Mouse (Mus musculus): ENCODE data around the gene U90926. TPM values are rescaled to one million over a fixed set of nuclear protein-coding genes. Genes with fewer than 3 reads are reported as not detected.
"Not testable (repeated sequence)": the region's sequence is repeated elsewhere in the genome, so short reads cannot be mapped to it uniquely, and the experiment has no call there.

The U90926 gene
- polyA plus RNA-seq, 1 experiment from 2014 or later, result not detected

DNA sequence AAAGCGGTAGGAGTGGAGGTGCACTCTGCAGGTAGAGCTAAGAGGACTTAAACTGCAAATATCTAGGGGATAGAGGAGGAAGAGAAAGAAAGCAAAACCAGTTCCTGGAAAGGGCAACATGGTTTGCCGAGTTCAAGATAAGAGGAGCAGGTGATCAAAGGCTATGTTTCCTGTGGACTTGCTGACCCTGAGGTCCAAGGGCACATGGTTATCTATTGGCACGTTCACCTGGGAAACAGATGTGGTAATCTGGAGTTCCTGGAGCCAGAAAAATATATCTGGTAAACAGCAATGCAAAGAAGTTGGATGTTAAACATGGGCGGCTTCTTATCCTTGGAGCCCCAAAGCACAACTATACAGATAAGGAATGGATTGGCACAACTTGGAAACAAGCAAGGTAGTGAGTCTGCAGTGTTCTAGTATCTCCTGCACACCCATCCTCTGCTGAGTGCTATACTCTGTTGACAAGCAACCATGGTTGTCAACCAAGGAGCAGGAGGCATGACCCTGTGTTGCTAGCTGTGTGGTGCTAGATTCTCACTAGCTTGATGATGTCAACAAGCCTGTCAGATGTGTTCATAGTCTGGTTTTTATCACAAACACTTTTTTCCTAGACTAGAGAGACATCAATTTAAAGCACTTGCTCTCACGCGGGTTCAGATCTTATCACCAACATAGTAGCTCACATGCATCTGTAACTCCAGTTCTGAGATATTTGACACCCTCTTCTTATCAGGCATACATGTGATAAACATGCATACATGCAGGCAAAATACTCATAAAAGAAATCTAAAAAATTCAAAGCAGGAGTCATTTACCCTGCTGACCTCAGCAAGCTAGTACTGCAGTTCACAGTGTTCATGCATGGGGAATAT, 10.8 kb downstream of the U90926 start:
- Histone ChIP-seq H3K27ac (ENCODE audit: low read depth, low read length) (no peak overlapping the region), H3K9ac (ENCODE audit: low read depth, low read length) (no peak overlapping the region), H3K4me2 (replicated peaks; ENCODE audit: low read depth, low read length) (no peak overlapping the region), H3K4me3 (ENCODE audit: low read length) (no peak overlapping the region), H3K27me3 (ENCODE audit: control insufficient read depth, insufficient read depth, low read length) (no peaks in the 10 kb centered on the region), H3K4me1 (ENCODE audit: control insufficient read depth, insufficient read depth, low read length) (no peaks in the 10 kb centered on the region), H3K36me3 (ENCODE audit: control insufficient read depth, insufficient read depth, low read length) (peaks cover 43% of the 10 kb centered on the region), H3K9me3 (ENCODE audit: control insufficient read depth, low read length) (no peaks in the 10 kb centered on the region)
- ATAC-seq (ENCODE audit: low FRiP score, low TSS enrichment), result no peak
- 87% methylated on average over 6 of the region's 6 CpGs for WGBS

DNA sequence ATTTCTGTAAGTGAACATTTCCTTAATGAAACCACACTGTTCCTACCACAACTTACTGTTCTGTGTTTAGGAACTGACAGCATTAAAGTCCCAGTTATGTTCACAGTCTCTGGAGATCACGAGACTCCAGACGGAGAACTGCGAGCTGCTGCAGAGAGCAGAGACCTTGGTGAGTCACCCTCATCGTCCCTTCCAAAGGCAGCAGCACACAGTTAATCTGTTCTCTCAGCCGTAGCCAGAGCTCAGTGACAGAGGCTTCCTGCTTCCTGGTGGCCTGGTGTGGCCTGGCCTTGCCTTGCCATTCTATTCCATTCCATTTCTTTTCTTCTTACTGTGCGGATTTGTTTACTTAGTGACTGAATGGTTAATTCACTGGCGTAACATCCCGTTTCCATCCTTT, 16.9 kb downstream of the U90926 start:
- Histone ChIP-seq H3K4me2 (replicated peaks; ENCODE audit: low read depth, low read length) (no peak overlapping the region), H3K4me3 (ENCODE audit: low read length) (no peak overlapping the region), H3K27me3 (ENCODE audit: control insufficient read depth, insufficient read depth, low read length) (no peaks in the 10 kb centered on the region), H3K36me3 (ENCODE audit: control insufficient read depth, insufficient read depth, low read length) (peaks cover 83% of the 10 kb centered on the region), H3K4me1 (ENCODE audit: control insufficient read depth, insufficient read depth, low read length) (no peaks in the 10 kb centered on the region), H3K9me3 (ENCODE audit: control insufficient read depth, low read length) (no peaks in the 10 kb centered on the region), H3K27ac (ENCODE audit: low read depth, low read length) (no peak overlapping the region), H3K9ac (ENCODE audit: low read depth, low read length) (no peak overlapping the region)
- no peak for ATAC-seq (ENCODE audit: low FRiP score, low TSS enrichment)
- 83% methylated on average over 8 of the region's 8 CpGs for WGBS

- Histone ChIP-seq H3K36me3 (ENCODE audit: control insufficient read depth, insufficient read depth, low read length) (peaks cover 86% of the 10 kb centered on the region), H3K27ac (ENCODE audit: low read depth, low read length) (no peak overlapping the region), H3K27me3 (ENCODE audit: control insufficient read depth, insufficient read depth, low read length) (no peaks in the 10 kb centered on the region), H3K9ac (ENCODE audit: low read depth, low read length) (no peak overlapping the region), H3K9me3 (ENCODE audit: control insufficient read depth, low read length) (no peaks in the 10 kb centered on the region), H3K4me2 (replicated peaks; ENCODE audit: low read depth, low read length) (no peak overlapping the region), H3K4me1 (ENCODE audit: control insufficient read depth, insufficient read depth, low read length) (no peaks in the 10 kb centered on the region), H3K4me3 (ENCODE audit: low read length) (no peak overlapping the region)
- WGBS, result 90% methylated on average over 15 of the region's 15 CpGs
- no peak for ATAC-seq (ENCODE audit: low FRiP score, low TSS enrichment)
Measured at GRCm38 (mm10) chr5:92196895-92197811, 18.1 kb downstream of the U90926 start.

DNA sequence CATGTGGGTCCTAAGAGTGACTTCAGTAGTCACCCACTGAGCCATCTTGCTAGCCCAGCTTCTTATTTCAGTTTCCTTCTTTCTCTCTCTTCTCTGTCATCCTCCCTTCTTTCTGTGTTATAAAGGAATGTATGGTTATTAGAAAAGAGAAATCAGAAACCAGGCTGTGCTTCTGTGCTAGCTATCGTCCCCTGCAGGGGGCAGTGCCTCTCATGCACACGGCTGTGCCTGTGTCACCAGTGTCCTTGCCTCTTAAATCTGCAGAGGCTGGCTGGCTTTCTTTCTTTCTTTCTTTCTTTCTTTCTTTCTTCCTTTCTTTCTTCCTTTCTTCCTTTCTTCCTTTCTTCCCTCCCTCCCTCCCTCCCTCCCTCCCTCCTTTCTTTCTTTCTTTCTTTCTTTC, 19.5 kb downstream of the U90926 start:
- not testable (repeated sequence) for H3K4me2 ChIP-seq (replicated peaks; ENCODE audit: low read depth, low read length); H3K27ac ChIP-seq (ENCODE audit: low read depth, low read length); H3K4me3 ChIP-seq (ENCODE audit: low read length); H3K4me1 ChIP-seq (ENCODE audit: control insufficient read depth, insufficient read depth, low read length); H3K9me3 ChIP-seq (ENCODE audit: control insufficient read depth, low read length); ATAC-seq (ENCODE audit: low FRiP score, low TSS enrichment); H3K27me3 ChIP-seq (ENCODE audit: control insufficient read depth, insufficient read depth, low read length); H3K9ac ChIP-seq (ENCODE audit: low read depth, low read length)
- 42% methylated on average over 2 of the region's 2 CpGs for WGBS
- H3K36me3 ChIP-seq (ENCODE audit: control insufficient read depth, insufficient read depth, low read length), result peaks cover 79% of the 10 kb centered on the region

DNA sequence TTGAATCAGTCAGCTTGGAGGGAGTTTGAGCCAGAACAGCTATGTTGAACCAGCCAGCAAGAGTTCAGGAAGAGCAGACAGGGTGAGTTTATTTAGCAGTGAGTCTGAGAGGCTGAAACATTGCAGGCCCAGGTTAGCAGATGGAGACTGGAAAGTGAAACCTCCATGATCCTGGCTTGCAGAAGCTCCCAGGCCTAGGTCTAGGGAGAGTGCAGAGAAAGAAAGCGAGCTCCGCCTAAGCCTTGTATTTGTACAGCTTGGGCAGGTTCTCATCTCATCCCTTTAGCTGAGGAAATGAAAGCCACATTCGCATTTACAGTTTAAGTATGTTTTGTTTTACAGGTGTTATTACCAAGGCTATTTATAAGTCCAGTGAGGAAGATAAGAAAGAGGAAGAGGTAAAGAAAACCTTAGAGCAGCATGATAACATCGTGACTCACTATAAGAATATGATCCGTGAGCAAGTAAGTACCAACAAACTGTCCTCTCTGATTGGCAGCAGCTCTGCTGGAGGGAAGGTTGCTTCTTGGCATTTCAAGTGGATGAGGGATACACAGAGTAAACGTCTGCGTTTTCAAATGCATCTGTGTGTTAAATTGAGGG, 26.2 kb downstream of the U90926 start:
- Histone ChIP-seq H3K4me1 (ENCODE audit: control insufficient read depth, insufficient read depth, low read length) (no peaks in the 10 kb centered on the region), H3K9ac (ENCODE audit: low read depth, low read length) (no peak overlapping the region), H3K36me3 (ENCODE audit: control insufficient read depth, insufficient read depth, low read length) (peaks cover 67% of the 10 kb centered on the region), H3K4me2 (replicated peaks; ENCODE audit: low read depth, low read length) (no peak overlapping the region), H3K27me3 (ENCODE audit: control insufficient read depth, insufficient read depth, low read length) (no peaks in the 10 kb centered on the region), H3K9me3 (ENCODE audit: control insufficient read depth, low read length) (0 out of 2 replicates have a peak, but pooled peaks cover 4% of the 10 kb centered on the region), H3K27ac (ENCODE audit: low read depth, low read length) (no peak overlapping the region), H3K4me3 (ENCODE audit: low read length) (no peak overlapping the region)
- ATAC-seq (ENCODE audit: low FRiP score, low TSS enrichment), result no peak
- WGBS, result 96% methylated on average over 7 of the region's 7 CpGs

GRCm38 (mm10) chr5:92183071-92183830, 32.0 kb downstream of the U90926 start:
- H3K9me3 ChIP-seq (ENCODE audit: control insufficient read depth, low read length), result 0 out of 2 replicates have a peak, but pooled peaks cover under 1% of the 10 kb centered on the region
- no peak overlapping the region for H3K9ac ChIP-seq (ENCODE audit: low read depth, low read length)
- 75% methylated on average over 8 of the region's 8 CpGs for WGBS
- H3K4me1 ChIP-seq (ENCODE audit: control insufficient read depth, insufficient read depth, low read length), result no peaks in the 10 kb centered on the region
- H3K27me3 ChIP-seq (ENCODE audit: control insufficient read depth, insufficient read depth, low read length), result no peaks in the 10 kb centered on the region
- no peak overlapping the region for H3K4me2 ChIP-seq (replicated peaks; ENCODE audit: low read depth, low read length)
- peaks cover 72% of the 10 kb centered on the region for H3K36me3 ChIP-seq (ENCODE audit: control insufficient read depth, insufficient read depth, low read length)
- no peak overlapping the region for H3K4me3 ChIP-seq (ENCODE audit: low read length)
- H3K27ac ChIP-seq (ENCODE audit: low read depth, low read length), result no peak overlapping the region
- ATAC-seq (ENCODE audit: low FRiP score, low TSS enrichment), result no peak

DNA sequence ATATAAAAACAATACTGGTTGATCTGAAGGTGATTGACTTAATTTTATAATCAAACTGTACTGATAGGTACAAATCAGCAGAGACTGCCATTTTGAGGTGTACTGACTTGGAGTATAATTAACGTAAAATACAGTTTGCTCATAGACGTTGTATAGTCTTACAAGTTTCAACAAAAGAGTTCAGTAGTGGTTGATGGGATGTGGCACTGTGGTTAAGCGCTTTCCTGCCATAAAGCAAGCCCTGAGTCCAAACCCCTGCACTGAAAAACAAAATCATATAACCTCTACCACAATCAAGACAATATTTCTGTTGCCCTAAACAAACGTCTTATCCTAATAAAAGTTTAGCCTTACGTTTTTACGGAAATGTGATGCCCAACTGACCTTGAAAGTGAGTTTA, 49.2 kb downstream of the U90926 start:
- Histone ChIP-seq H3K4me3 (ENCODE audit: low read length) (no peak overlapping the region), H3K9ac (ENCODE audit: low read depth, low read length) (no peak overlapping the region), H3K36me3 (ENCODE audit: control insufficient read depth, insufficient read depth, low read length) (peaks cover 37% of the 10 kb centered on the region), H3K9me3 (ENCODE audit: control insufficient read depth, low read length) (no peaks in the 10 kb centered on the region), H3K27ac (ENCODE audit: low read depth, low read length) (no peak overlapping the region), H3K27me3 (ENCODE audit: control insufficient read depth, insufficient read depth, low read length) (no peaks in the 10 kb centered on the region), H3K4me1 (ENCODE audit: control insufficient read depth, insufficient read depth, low read length) (no peaks in the 10 kb centered on the region), H3K4me2 (replicated peaks; ENCODE audit: low read depth, low read length) (no peak overlapping the region)
- 87% methylated on average over 6 of the region's 6 CpGs for WGBS
- no peak for ATAC-seq (ENCODE audit: low FRiP score, low TSS enrichment)

Data from kidney, embryonic 14.5 days (tissue).